Mouse (Mus musculus) right cerebral cortex, postnatal 14 days (tissue): ENCODE results near the gene Rpl3.

Source experiments
- DNase-seq: peaks from one replicate; pipeline ENCODE4 v3.0.0; 2022

The Rpl3 gene

DNA sequence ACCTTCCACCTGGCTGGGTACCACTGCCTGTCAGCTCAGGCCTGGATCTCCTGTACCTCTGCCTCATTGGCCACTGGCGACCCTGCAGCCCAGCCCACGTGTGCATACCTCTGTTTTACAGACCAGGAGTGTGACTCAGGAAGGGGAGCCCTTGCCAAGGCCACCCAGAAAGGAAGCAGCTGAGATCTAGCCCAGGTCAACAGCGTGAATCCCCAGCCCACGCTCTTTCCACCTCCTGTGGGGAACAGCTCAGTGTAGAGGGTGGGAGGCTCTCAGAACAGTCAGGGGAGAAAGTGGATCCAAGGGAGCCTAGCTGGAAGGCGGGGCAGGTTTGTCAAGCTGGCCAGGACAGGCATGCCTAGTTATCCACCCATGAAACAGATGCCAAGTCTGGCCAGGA lies 28.8 kb downstream of the Rpl3 start:
- no peak for DNase-seq

DNA sequence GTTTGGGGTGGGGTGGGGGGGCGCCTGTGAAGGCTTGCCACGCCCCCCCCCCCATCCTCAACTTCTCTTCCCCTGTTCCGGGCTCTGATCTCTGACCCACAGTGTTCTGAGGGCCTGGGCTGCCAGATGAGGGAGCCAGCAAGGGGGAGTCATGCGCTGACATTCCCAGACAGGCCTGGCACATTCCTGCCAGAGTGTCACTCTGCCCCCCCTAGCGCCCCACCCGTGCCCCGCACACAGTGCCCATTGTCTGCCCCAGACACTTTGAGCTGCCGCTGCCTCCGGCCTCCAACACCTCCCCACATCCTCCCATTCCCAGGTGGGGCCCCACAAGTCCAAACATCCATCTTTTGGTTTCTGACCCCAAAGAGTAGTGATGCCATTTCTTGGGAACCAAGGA lies 29.3 kb downstream of the Rpl3 start:
- no peak for DNase-seq

DNA sequence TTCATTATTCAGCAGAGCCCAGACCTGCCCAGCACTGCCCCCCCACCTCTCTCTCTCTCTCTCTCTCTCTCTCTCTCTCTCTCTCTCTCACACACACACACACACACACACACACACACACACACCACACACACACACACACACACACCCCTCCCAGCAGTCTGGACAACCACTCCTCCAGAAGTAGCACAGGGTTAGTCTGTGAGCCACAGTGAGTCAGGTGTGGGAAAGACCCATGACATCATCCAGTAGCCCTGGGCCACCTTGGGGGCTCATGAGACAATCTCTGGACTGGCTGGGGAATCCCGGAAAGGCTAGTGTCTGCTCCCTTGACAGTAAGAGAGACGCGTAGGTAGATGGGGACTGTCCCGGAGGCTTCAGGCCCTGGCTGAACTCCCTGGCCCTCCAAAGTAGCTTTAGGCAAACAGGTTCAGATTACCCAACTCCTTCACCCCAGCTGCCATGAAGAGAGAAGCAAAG lies 30.6 kb downstream of the Rpl3 start:
- DNase-seq = no peak

DNA sequence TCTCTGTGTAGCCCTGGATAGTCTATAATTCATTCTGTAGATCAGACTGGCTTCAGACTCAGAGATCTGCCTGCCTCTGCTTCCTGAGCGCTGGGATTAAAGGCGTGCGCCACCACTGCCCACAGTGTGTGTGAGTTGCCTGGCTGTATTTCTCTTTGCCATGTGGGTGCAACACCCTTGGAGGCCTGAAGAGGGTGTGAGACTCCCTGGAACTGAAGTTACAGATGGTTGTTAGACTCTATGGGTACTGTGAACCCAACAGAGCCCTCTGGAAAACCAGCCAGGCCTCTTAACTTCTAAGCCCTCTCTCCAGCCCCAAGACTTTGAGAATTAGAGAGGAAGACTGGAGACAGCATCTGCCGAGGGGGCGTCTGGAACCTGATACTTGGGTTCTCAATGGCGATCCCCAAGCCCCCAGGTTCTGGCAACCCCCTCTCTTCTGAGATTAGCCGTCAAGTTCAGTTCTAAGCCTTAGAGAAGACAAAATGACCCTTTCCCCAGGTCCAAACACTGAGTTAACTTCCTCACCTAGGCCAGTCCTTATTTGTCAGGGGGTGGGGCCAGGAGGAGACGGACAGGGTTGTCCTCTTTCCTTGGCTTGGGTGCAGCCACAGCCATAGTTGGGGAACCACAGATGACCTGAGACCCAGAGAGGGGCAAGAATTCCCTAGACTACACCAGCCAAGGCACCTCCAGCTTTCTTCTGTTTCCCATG lies 31.2 kb downstream of the Rpl3 start:
- no peak for DNase-seq

DNA sequence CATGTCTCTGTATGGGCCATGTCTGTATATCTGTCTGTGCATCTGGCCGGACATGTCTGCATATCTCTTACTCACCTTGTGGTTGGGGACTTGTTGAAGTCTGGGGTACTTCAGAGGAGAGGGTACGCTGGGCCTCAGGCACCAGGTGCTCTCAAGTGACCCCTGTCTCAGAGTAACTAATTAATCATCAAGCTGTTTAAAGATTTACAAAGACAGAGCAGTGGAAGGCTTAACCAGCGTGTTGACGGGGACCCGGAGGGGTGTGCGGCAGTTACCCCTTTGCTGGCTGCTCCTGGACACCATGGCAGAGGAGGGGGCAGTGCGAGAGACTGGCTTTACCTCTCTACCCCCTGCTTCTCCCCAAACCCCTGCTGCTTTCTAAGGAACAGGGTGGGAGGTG lies 32.1 kb downstream of the Rpl3 start:
- DNase-seq = no peak

DNA sequence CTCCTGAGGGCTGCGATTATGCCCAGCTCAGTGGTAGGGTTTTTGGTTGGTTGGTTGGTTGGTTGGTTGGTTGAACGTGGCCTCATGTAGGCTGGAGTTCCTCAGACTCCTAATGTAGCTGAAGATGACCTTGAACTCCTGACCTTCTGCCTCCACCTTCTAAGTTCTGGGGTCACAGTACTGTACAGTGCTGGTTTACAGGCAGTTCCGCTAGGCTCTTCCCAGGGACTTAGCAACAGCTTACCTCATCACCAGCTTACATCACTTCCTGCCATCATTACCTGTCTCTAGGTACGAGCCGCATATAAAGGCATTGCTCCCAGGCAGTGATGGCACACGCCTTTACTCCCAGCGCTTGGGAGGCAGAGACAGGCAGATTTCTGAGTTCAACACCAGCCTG lies 33.5 kb downstream of the Rpl3 start:
- no peak for DNase-seq

DNA sequence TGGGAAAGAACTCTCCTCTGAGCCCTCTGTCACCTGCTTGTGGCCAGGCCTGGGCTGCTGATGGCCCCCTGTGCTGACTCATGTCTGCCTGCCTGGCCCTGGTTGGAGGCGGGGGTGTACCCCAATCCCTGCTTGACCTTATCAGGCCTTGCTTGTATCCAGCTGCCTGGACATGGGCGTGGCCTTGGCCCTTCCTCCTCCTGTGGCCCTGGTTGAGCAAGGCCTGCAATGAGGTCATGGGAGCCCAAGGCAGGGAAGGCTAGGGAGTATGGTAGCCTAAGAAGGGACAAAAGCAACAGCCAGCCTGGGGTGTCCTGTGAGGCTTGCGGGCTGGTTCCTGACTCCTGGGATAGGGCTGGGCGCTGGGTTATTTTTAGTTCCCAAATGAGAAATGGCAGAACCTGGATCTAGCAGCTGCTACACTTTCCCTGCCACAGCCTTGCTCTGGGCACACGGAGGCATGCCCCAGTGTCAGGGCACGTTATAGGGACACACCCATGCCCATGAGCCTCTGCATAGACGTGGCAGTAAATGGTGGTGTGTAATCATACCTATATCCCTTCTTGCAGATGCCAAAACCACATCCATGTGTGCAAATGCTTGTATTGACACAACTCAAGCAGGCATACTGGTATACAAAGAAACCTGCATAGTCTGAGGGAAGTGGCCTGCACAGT lies 37.5 kb downstream of the Rpl3 start:
- no peak for DNase-seq

DNA sequence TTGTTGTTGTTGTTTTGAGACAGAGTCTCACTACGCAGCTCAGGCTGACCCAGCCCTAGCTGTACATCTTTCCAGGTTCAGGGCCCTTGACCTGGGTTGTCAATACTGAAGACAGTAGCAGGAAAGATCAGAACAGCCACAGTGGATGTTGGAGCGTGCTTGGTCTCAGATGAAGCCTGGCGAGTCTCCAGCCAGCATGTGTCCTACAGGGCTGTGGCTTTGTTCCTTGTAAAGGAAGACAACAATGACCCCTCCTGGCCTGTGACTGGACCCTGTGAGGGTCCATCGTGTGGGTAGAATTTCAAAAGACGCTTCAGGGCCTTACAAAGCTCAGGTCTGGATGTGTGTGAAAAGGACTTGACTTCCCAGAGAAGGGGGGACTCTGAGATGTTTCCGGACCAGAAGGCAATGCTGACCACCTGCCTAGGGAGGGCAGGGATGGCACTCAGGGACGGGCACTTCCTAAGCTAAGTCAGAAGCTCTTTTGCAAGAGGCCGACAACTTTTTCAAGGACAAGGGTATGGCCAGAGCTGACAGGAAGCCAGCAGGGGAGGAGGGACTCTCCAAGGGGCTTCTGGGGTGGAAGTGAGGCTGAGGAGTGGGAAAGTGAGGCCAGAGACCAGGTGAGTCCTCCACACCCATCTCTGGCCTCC lies 38.2 kb downstream of the Rpl3 start:
- DNase-seq = no peak

DNA sequence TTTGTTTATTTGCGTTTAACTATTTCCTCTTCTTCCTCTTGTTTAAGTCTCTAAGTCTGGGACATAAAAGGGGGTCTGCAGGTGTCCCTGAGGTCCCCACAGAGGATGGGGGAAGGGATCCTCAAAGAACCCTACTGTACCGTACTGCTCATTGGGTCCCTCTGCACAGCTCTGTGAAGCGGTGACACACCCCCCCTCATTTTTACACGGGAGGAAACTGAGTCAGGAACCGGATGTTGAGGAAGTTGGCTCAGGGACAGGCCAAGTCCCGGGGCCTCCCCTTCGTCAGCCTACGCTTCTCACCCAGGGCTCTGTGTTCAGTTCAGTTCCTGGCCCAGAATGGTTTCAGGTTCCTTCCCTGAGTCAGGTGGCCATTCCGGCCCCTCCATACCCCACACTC lies 39.9 kb downstream of the Rpl3 start:
- DNase-seq = no peak

DNA sequence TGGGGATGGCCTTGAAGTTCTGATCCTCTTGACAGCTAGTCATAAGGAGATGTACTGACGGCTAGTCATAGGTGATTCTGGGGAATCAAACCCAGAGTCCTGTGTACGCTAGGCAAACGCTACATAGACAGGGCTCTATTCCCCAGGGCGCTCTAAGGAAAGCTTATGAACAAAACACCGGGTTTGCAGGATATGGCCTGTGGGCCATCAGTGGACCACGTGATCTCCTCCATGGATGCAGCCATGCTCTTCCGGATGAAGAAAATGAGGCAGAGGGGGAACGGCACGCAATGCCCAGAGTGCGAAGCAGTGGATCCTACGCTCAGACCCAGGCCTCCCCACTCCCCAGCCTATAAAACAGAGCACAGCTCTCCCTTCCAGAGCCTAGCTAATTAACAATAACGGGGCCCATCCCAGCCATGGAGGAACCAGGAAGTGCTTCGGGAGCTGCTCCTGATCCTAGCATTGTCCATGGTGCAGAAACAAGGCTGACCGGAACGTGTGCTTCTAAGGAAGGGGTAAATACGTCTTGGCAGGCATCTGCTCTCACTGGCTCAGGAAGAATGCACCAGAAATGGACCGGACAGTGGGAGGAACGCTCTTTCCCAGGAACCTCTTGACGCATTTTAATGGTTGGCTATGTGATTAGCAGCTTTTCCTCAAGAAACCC lies 40.4 kb downstream of the Rpl3 start:
- DNase-seq = no peak

DNA sequence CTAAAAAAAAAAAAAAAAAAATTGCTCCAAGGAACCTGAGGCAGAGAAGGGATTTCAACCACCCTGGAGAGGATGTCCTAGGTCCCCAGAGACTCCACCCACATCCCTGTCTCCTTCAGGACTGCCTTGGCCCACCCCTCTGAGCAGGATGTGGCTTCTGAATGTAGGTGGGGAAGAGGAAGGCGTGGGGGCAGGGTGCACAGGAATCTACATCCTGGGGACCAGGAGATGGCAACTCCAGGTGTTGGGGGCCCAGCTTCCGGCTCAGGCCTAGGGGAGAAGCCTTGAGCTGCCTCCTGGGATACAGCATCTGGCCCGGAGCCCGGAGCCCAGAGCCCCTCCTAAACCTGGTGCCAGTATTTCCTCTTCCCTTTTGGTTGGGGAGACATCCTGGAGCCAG lies 41.6 kb downstream of the Rpl3 start:
- no peak for DNase-seq

DNA sequence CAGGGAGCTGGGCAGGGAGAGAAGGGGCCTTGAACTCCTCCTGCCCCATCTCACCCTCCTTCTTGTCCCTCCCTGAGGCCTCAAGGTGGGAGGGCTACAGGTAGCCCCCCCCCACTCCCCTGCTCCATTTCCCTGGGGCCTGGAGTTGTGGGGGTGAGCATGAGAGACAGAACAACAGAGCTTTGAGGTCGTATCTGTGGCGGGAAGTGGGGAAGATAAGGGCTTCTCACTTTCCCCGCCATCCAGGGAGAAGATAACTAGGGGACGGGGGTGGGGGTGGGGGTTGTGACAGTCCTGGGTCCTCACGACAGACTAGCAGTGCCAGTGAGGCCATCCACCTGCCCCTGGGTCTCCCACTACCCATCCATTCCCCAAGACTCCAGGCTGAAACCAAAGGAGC lies 43.7 kb downstream of the Rpl3 start:
- DNase-seq = no peak

DNA sequence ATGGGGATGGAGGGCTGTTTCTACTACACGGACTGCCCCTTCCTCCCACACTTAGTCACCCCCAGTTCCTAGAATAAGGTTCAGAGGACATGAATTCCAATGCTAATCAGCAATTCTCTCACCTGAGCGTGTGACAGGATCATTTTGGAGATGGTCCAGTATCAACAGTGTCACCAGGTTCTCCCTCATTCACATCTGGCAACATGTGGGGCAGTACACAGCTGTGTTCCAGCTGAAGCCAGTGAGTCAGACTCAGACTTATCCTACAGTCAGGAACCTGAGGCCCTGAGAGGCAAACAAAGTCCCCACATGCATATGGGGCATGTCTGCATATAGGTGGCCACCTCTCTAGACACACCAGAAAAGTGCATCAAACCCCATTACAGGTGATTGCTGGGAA lies 44.4 kb downstream of the Rpl3 start:
- DNase-seq = no peak

DNA sequence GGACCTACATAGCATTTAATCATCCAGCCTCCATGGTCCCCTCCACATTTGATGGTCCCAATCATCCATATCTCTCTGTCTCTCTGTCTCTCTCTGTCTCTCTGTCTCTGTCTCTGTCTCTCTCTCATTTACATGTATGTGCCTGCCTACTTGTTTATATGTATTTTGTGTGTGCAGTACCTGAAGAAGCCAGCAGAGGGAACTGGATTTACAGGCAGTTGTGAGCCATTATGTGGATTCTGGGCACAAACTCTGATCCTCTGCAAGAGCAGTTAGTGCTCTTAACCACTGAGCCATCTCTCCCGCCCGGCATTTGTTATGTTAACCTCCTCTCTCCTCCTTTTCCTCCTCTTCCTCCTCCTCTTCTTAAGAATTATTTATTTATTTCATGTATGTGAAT lies 45.9 kb downstream of the Rpl3 start:
- DNase-seq = no peak

DNA sequence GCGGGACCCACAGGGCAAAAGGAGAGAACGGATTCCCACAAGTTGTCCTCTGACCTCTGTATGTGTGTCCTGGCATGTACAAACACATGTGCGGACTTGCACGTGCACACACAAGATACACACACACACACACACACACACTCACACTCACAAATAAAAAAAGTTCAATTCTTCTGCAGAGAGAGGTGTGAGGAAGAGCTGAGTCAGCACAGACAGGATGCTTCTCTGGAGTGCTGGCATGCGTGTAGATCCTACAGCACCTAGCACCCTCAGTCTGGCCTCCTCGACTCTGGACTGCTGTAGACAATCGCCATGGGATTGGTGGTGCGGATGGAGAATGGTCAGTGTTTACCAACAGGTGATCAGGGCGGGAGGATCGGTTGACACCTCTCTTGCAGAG lies 47.4 kb downstream of the Rpl3 start:
- DNase-seq = no peak

DNA sequence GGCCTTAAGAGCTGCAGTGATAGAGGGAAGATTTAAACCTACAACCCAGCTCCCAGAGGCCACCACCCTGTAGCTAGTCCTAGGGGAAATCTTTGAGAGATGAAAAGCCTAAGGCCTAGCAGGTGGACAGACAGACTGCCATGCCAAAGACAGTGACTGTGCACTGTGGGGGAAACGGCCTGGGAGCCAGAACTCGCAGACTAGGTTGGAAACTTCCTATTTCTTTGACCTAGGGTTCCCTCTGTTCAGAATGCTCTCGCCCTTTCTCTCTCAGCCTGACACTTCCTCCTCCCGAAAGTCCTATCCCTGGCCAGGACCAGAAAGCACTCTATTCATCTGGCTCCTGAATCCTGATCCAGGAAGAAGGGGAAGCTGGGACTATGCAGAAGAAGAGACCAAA lies 49.5 kb downstream of the Rpl3 start:
- DNase-seq = no peak

DNA sequence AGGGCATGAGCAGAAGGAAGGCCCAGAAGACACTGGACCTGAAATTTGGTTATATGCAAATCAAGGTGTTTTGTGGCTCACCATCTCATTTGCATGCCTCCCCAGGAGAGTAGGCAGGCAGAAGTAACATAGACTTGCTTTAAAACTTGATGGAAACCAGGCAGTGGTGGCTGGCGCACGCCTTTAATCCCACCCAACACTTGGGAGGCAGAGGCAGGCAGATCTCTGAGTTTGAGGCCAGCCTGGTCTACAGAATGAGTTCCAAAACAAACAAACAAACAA lies 53.6 kb downstream of the Rpl3 start:
- no peak for DNase-seq

DNA sequence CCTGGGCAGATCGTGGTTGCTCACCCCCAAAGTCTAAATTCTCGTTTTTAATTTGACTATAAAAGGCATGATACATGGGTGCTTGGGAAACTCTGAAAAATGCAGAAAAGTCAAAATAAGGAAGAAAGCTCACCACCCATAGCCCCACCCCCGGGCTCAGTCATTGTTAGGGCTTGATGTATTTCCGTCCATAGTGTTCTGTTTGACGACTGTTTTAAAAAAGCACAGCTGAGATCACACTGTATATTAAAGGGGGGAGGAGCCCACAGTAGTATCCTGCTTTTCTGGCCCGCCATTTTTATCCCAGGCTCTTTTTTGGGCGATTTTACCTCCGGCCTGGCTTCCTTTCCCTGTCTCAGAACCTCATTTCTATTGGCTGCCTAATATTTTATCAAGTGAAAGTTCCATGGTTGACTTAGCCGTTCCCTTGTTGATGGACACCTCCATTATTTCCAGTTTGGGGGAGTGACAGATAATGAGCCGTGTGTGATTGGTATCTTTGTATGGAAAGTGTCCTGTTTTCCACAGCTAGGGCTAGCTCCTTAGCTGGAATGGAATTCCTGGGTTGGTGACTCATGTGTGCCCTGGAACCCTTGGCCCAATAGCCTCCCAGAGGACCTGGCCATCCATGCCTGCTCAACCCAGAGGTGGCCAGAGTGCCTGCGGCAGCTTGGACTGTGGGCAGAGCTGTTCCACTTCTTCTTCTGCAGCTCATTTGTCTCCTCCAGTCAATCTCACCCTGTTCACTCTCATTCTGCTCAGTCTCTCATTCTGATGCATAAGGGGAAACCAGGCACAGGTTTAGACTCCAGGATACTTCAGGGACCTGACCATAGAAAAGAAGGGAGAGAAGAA lies 54.2 kb downstream of the Rpl3 start:
- DNase-seq = no peak

DNA sequence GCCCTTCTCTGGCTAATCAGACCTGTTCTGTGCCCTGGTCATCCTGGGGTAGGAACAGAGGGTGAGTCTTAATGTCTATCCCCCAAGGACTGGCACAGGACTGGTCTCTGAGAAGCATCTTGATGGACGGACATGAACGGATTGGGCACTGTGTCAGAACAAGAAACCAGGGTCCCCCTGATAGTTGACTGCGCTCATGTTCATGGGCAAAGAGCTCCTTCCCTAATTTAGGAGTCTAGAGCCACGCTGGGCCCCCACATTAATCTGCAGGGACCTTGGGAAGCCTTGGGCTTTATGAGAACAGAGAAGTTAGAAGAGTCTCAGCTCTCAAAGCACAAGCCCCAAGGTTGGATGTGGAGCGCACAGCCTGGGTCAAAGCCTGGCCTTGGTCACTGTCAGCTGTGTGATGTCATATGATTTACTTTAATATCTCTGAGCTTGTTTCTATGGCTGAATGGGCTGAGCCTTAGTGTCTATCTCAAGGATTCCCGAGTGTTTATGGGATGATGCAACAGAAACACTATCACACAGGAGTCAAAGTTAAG lies 56.3 kb downstream of the Rpl3 start:
- no peak for DNase-seq

DNA sequence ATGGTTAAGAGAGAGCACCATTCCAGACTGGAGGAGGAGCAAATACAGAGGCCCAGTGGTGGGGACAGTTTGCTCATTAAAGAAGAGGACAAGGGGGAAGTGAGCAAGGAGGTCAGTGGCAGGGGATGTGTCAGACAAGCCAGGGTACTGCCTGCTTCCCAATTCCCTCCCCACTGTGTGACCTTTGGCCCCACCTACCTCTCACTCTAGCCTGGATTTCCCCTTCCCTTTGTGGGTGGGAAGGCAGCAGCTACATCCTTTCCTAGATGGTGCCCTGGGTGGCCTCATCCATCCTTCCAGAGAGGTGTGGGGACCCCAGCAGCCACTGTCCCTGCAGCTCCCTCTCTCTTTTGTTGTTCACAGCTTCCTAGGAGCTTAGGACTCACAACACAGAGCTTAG lies 56.8 kb downstream of the Rpl3 start:
- no peak for DNase-seq

DNA sequence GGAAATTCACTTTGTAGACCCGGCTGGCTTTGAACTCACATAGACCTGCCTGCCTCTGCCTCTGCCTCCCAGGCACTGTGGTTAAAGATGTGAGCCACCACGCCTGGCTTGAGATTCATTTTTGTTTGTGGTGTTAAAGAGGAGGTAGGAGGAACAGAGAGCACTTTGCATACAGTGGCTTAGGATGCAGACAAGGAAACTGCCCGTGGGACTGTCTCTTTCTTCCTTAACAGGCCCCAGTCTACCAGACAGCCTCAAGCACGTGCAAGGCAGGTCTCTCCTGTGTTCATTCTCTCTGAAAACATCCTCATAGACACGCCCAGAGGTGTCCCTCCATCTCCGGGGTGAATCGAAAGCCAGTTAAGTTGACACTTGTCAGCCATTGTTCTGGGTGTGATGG lies 57.3 kb downstream of the Rpl3 start:
- DNase-seq = no peak

DNA sequence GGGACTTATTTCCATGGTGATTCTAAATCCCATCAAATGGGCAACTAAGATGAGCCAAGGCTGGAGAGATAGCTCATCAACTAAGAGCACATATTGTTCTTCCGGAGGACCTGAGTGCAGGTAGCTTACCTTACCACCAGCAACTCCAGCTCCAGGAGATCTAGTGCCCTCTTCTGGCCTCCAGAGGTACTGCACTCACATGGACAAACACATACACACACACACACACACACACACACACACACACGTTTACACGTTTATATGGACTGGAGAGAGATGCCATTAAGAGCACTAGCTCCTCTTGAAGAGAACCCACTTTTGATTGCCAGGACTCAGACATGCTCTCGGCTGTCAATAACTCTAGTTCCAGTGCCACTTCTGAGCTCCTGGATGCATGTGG lies 60.5 kb downstream of the Rpl3 start:
- no peak for DNase-seq

DNA sequence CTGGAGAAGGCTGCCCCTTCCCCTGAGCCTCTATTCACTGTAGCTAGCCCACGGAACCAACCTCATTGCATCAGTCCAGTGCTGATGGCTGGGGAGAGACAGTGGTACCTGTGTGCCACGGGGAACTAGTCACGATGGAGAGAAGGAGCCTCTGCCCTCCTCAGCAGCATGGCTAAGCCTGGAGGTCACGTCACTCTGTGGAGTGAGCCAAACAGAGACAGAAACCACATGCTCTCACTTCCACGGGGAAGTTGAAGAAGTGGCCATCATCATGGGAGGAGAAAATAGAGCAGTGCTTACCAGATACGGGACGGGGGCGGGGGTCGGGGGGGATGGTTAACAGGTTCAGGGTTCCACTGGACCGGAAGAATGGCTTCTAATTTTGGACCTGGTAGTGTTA lies 61.3 kb downstream of the Rpl3 start:
- DNase-seq = no peak
